21 mouse cellular contexts compared by ENCODE assay signal in genomic region chr16:90642671-90643070, GRCm38 (mm10).
"Had no signal": no experiment of that assay in that cellular context is flagged by ENCODE, and none has a peak within 500 bp of the region (broad histone marks: within the 10 kb centered on the region; RNA-seq: fewer than 3 reads in every experiment).

No protein-coding gene starts in this region.

- ATAC-seq: midbrain, embryonic 16.5 days had no signal

- H3K27me3 ChIP-seq: midbrain, embryonic 12.5 days; neural tube, embryonic 15.5 days; stomach, embryonic 15.5 days had no signal

- H3K4me1 ChIP-seq: midbrain, embryonic 12.5 days; neural tube, embryonic 13.5 days; neural tube, embryonic 15.5 days; stomach, embryonic 15.5 days had no signal

- DNase-seq: lung, adult 18-20 months; lung, embryonic 14.5 days; lung, postnatal 10 days; lung, postnatal 4 days; midbrain, embryonic 14.5 days; retina, postnatal 1 day; right cerebral cortex, adult 18-20 months; right cerebral cortex, postnatal 25 days; right cerebral cortex, postnatal 4 days; spleen, adult 18-20 months; thymus, adult 2 months; thymus, postnatal 25 days; thymus, postnatal 4 days had no signal

- H3K9me3 ChIP-seq: midbrain, embryonic 12.5 days; neural tube, embryonic 15.5 days; stomach, embryonic 15.5 days had no signal

- H3K4me2 ChIP-seq: lung, embryonic 14.5 days; midbrain, embryonic 12.5 days; neural tube, embryonic 13.5 days; neural tube, embryonic 15.5 days; stomach, embryonic 15.5 days had no signal

- H3K4me3 ChIP-seq: midbrain, embryonic 10.5 days; midbrain, embryonic 12.5 days; myocyte; neural tube, embryonic 13.5 days; neural tube, embryonic 15.5 days; stomach, embryonic 15.5 days had no signal

- H3K27ac ChIP-seq: midbrain, embryonic 10.5 days; midbrain, embryonic 12.5 days; neural tube, embryonic 13.5 days; neural tube, embryonic 15.5 days; stomach, embryonic 15.5 days; stomach, postnatal 0 days had no signal

- H3K36me3 ChIP-seq: midbrain, embryonic 10.5 days; midbrain, embryonic 12.5 days; neural tube, embryonic 13.5 days; neural tube, embryonic 15.5 days; stomach, embryonic 15.5 days had no signal

- H3K9ac ChIP-seq: lung, embryonic 14.5 days; midbrain, embryonic 12.5 days; neural tube, embryonic 13.5 days; neural tube, embryonic 15.5 days; stomach, embryonic 15.5 days had no signal
